Mouse (Mus musculus): ENCODE data around the gene Chp2.
A peak's percentile ranks its signal among the peaks of the same experiment; 100 is the strongest.

Gene Chp2

DNA sequence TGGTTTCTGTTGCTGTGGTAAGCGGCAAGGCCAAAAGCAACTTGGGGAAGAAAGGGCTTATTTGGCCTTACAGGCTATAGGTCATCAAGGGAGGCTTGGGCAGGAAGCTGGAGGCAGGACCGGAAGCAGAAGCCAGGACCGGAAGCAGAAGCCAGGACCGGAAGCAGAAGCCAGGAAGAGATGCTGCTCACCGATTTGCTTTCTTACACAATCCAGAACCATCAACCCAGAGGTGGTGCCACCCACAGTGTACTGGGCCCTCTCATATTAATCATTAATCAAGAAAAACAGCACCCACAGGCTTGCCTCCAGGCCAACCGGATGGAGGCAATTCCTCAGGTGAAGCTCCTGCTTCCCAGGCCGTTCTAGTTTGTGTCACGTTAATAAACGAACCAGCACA is 22.5 kb upstream of the Chp2 start:
- H3K36me3 ChIP-seq (ENCODE audit: insufficient read depth, low read length), result no peaks in the 10 kb centered on the region
- H3K4me1 ChIP-seq (replicated peaks; ENCODE audit: low read depth, low read length), result peaks cover 12% of the 10 kb centered on the region
- no peaks in the 10 kb centered on the region for H3K27me3 ChIP-seq (ENCODE audit: insufficient read depth, low read length)
- TF ChIP-seq POU5F1 (IDR thresholded peaks at IDR 0.05; ENCODE audit: borderline replicate concordance, low read length), result no peak
- TF ChIP-seq NANOG (IDR thresholded peaks at IDR 0.05; ENCODE audit: borderline replicate concordance, low read length), result no peak
- TF ChIP-seq CTCF (conservative IDR thresholded peaks at IDR 0.05; ENCODE audit: low read length), result no peak
- H3K4me3 ChIP-seq (replicated peaks; ENCODE audit: low read length), result no peak overlapping the region
- H3K9me3 ChIP-seq (ENCODE audit: low read length), result peaks cover 9% of the 10 kb centered on the region

DNA sequence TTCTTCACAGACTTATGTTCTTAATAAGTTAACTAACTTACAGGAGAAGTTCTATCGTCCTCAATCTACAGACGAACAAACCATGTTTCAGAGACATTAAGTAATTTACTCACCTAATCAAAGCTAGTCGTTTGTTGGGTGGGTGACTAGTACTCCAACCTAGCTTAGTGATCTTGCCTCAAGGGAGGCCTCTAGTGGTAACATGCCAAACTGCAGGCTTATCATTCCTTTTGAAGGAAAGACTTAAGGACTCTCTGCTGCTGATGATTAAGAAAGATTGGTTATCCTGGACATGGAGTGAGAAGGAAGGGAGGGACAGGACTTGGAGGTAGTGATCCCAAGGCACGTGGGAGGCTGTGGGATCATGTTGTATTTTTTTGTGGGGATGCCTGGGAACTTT is 22.0 kb upstream of the Chp2 start:
- TF ChIP-seq POU5F1 (IDR thresholded peaks at IDR 0.05; ENCODE audit: borderline replicate concordance, low read length) (no peak), CTCF (conservative IDR thresholded peaks at IDR 0.05; ENCODE audit: low read length) (peak; percentile 90)
- no peak overlapping the region for H3K4me3 ChIP-seq (replicated peaks; ENCODE audit: low read length)
- peaks cover 10% of the 10 kb centered on the region for H3K4me1 ChIP-seq (replicated peaks; ENCODE audit: low read depth, low read length)
- H3K27me3 ChIP-seq (ENCODE audit: insufficient read depth, low read length), result no peaks in the 10 kb centered on the region
- peaks cover 9% of the 10 kb centered on the region for H3K9me3 ChIP-seq (ENCODE audit: low read length)
- H3K36me3 ChIP-seq (ENCODE audit: insufficient read depth, low read length), result no peaks in the 10 kb centered on the region

DNA sequence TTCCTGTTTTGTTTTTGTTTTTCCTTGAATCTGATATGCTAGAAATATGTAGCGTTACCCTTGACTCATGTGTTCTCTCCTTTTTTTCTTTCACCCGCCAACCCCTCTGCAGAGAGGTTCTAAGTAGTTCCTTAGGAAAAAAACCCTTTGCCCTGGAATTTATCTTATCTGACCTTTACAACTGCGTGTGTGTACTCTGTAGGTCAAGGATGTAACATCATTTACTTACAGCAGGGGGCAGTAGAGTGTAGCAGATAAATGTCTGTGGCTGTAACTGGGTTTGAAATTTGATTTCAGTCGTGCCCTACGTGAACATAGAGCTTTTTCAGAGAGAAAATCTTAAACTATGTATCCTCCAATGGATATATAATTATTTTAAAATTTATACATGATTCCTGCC is 20.0 kb upstream of the Chp2 start:
- peaks cover 10% of the 10 kb centered on the region for H3K4me1 ChIP-seq (replicated peaks; ENCODE audit: low read depth, low read length)
- no peaks in the 10 kb centered on the region for H3K36me3 ChIP-seq (ENCODE audit: insufficient read depth, low read length)
- no peak overlapping the region for H3K4me3 ChIP-seq (replicated peaks; ENCODE audit: low read length)
- H3K27me3 ChIP-seq (ENCODE audit: insufficient read depth, low read length), result peaks cover 6% of the 10 kb centered on the region; the same call in 1 of the 2 replicates
- H3K9me3 ChIP-seq (ENCODE audit: low read length), result peaks cover 9% of the 10 kb centered on the region
- TF ChIP-seq CTCF (conservative IDR thresholded peaks at IDR 0.05; ENCODE audit: low read length), result peak; percentile 73
- no peak for TF ChIP-seq POU5F1 (IDR thresholded peaks at IDR 0.05; ENCODE audit: borderline replicate concordance, low read length)
- TF ChIP-seq NANOG (IDR thresholded peaks at IDR 0.05; ENCODE audit: borderline replicate concordance, low read length), result no peak

DNA sequence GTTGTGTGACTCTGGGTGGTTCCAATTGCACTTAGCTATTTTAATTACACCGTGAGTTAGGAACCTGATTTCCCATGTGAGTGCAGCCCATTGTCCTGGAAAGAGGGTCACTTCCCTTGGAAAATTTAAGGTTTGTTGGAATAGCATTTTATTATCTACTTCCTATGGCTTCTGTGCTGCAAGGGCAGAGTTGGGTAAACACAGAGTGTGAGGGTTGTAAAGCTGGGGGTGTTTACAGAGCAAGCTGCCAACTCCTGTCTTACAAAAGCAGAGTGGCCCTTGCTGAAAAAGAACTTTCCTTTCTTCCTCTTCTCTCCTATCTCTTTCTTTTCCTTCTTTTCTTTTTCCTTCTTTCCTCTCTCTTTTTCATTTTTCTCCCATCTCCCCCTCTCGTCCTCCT is 15.4 kb upstream of the Chp2 start:
- Histone ChIP-seq H3K4me1 (replicated peaks; ENCODE audit: low read depth, low read length) (peaks cover 3% of the 10 kb centered on the region; the same call in 1 of the 2 replicates), H3K36me3 (ENCODE audit: insufficient read depth, low read length) (no peaks in the 10 kb centered on the region), H3K4me3 (replicated peaks; ENCODE audit: low read length) (no peak overlapping the region), H3K27me3 (ENCODE audit: insufficient read depth, low read length) (peaks cover 21% of the 10 kb centered on the region), H3K9me3 (ENCODE audit: low read length) (no peaks in the 10 kb centered on the region)
- no peak for TF ChIP-seq CTCF (conservative IDR thresholded peaks at IDR 0.05; ENCODE audit: low read length)
- TF ChIP-seq POU5F1 (IDR thresholded peaks at IDR 0.05; ENCODE audit: borderline replicate concordance, low read length), result no peak

DNA sequence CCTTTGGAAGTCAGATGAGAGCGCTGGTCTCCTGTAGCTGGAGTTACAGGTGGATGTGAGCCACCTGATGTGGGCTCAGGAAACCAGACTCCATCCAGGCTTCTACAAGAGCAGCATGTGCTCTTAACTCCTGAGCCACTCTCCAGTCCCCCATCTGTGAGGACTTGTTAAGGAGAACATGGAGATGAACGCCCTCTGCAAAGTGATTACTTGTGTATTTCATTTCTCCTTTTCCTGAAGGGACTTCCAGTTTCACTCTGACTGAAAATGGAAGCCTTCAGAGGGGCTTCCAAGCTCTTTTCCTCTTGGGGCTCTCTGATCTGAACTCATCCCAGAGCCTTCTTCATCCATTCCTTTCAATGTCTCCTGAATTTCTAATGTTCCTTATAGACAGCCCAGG is 13.2 kb upstream of the Chp2 start:
- H3K4me1 ChIP-seq (replicated peaks; ENCODE audit: low read depth, low read length), result no peaks in the 10 kb centered on the region
- TF ChIP-seq NANOG (IDR thresholded peaks at IDR 0.05; ENCODE audit: borderline replicate concordance, low read length) (no peak), CTCF (conservative IDR thresholded peaks at IDR 0.05; ENCODE audit: low read length) (no peak), POU5F1 (IDR thresholded peaks at IDR 0.05; ENCODE audit: borderline replicate concordance, low read length) (no peak)
- H3K9me3 ChIP-seq (ENCODE audit: low read length), result no peaks in the 10 kb centered on the region
- peaks cover 21% of the 10 kb centered on the region for H3K27me3 ChIP-seq (ENCODE audit: insufficient read depth, low read length)
- no peak overlapping the region for H3K4me3 ChIP-seq (replicated peaks; ENCODE audit: low read length)
- H3K36me3 ChIP-seq (ENCODE audit: insufficient read depth, low read length), result no peaks in the 10 kb centered on the region

DNA sequence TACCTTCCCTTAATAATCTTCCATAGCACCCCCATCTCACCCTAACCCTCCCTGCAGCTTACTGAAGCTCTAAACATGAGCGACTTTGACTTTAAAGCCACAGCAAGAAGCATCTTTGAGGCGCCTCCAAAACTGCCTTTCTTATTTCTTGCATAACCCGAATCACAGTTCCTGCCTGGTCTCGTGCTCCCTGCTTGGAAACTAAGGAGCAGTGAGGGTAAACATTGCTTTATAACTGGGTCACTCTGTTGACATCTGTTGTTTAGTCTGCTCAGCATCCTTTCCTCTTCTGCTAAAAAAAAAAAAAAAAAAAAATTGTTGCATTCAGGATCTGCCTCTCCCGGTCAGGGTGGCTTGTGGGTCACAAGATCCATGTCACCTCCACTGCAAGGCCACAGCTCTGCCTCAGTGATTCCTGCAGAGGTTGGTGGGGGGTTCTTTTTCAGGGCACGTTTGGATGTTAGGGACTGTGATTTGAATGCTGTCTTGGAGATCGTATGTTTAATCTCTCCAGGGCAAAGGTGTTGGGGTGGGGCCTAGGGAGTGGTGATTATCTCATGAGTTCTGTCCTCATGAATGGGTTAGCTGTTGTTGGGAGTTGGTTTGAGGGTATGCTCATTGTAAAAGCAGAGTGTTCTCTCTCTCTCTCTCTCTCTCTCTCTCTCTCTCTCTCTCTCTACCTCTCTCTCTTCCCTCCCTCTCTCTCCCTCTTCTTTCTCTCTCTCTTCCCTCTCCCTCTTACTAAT is 10.8 kb upstream of the Chp2 start:
- H3K4me1 ChIP-seq (replicated peaks; ENCODE audit: low read depth, low read length), result no peaks in the 10 kb centered on the region
- H3K36me3 ChIP-seq (ENCODE audit: insufficient read depth, low read length), result no peaks in the 10 kb centered on the region
- H3K27me3 ChIP-seq (ENCODE audit: insufficient read depth, low read length), result peaks cover 21% of the 10 kb centered on the region
- no peak for TF ChIP-seq POU5F1 (IDR thresholded peaks at IDR 0.05; ENCODE audit: borderline replicate concordance, low read length)
- H3K9me3 ChIP-seq (ENCODE audit: low read length), result no peaks in the 10 kb centered on the region
- H3K4me3 ChIP-seq (replicated peaks; ENCODE audit: low read length), result no peak overlapping the region

DNA sequence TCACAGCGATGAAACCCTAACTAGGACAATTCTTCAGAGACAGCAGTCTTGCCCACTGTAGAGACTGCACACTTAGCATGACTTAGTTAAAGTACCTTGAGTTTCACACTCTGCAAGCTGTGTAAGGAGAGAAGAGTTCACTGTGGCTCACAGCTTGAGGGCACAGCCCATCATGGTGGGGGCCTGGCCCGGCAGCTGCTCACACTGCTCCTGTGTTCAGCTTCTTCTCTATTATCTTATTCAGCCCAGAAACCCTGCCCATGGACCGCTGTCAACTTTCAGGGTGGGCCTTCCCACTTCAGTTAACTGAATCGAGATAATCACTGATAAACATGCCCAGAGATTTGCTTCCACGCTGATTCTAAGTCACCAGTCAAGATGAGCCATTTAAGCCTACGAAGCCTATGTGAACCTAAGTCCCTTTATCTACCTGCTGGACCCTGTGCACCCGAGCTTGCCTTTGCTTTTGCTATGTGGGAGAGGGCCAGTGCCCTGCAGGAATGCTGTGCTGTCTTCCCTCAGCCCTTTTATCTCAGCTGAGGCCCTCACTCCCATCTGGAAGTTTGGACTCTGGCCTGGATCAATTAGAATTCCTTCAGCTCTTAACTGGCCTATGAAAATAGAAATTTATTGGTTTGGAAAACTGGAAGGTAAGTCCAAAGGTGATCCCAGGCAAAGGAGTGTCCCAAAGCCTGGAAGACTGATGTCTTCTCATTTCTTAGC is 6.9 kb downstream of the Chp2 start:
- H3K9me3 ChIP-seq (ENCODE audit: low read length), result peaks cover 17% of the 10 kb centered on the region
- no peaks in the 10 kb centered on the region for H3K36me3 ChIP-seq (ENCODE audit: insufficient read depth, low read length)
- 0 out of 2 replicates have a peak, but pooled peaks cover 3% of the 10 kb centered on the region for H3K27me3 ChIP-seq (ENCODE audit: insufficient read depth, low read length)
- TF ChIP-seq CTCF (conservative IDR thresholded peaks at IDR 0.05; ENCODE audit: low read length) (no peak), NANOG (IDR thresholded peaks at IDR 0.05; ENCODE audit: borderline replicate concordance, low read length) (no peak), POU5F1 (IDR thresholded peaks at IDR 0.05; ENCODE audit: borderline replicate concordance, low read length) (no peak)
- no peak overlapping the region for H3K4me3 ChIP-seq (replicated peaks; ENCODE audit: low read length)
- H3K4me1 ChIP-seq (replicated peaks; ENCODE audit: low read depth, low read length), result peaks cover 21% of the 10 kb centered on the region

DNA sequence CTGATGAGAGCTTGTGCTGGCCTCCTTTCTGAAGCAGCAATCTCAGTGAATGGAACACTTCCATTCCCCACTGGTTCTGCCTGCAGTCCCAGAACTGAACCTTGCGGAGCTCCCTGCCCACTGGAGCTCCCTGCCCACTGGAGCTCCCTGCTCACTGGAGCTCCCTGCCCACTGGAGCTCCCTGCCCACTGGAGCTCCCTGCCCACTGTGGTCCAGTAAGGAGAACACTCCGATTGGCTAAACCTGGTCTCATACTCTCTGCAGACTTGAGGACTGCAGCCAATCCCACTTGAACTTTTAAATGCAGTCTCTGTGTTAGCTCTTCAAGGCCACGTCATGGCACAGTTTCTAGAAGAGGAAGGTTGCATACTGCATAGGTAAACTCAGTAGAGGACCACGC is 7.4 kb downstream of the Chp2 start:
- no peak overlapping the region for H3K4me3 ChIP-seq (replicated peaks; ENCODE audit: low read length)

More for the DNA sequence above, 7.4 kb downstream of the Chp2 start:
- 0 out of 2 replicates have a peak, but pooled peaks cover 3% of the 10 kb centered on the region for H3K27me3 ChIP-seq (ENCODE audit: insufficient read depth, low read length)
- peaks cover 24% of the 10 kb centered on the region for H3K4me1 ChIP-seq (replicated peaks; ENCODE audit: low read depth, low read length)
- peaks cover 17% of the 10 kb centered on the region for H3K9me3 ChIP-seq (ENCODE audit: low read length)
- no peaks in the 10 kb centered on the region for H3K36me3 ChIP-seq (ENCODE audit: insufficient read depth, low read length)
- no peak for TF ChIP-seq CTCF (conservative IDR thresholded peaks at IDR 0.05; ENCODE audit: low read length)
- TF ChIP-seq POU5F1 (IDR thresholded peaks at IDR 0.05; ENCODE audit: borderline replicate concordance, low read length), result no peak
- no peak for TF ChIP-seq NANOG (IDR thresholded peaks at IDR 0.05; ENCODE audit: borderline replicate concordance, low read length)

All from E14TG2a.4 (cell line).